Mouse (Mus musculus): ENCODE measurements around the gene Arhgef16. TPM values are rescaled to one million over a fixed set of nuclear protein-coding genes. Genes with fewer than 3 reads are reported as not detected.
A peak's percentile ranks its signal among the peaks of the same experiment; 100 is the strongest.

The Arhgef16 gene
- polyA plus RNA-seq, 1 experiment from 2014 or later = 1.5 TPM

- no peak for ATAC-seq (ENCODE audit: low FRiP score, low read depth)
- no peaks in the 10 kb centered on the region for H3K9me3 ChIP-seq
- no peaks in the 10 kb centered on the region for H3K36me3 ChIP-seq
- H3K27ac ChIP-seq (replicated peaks) = no peak overlapping the region
- 65% methylated on average over 7 of the region's 7 CpGs for WGBS
- H3K4me3 ChIP-seq = no peak overlapping the region
- H3K4me2 ChIP-seq = no peak overlapping the region
- no peak overlapping the region for H3K9ac ChIP-seq
- peaks cover 25% of the 10 kb centered on the region for H3K4me1 ChIP-seq (replicated peaks)
- no peaks in the 10 kb centered on the region for H3K27me3 ChIP-seq
Observed at GRCm38 (mm10) chr4:154245342-154245741, 56.1 kb downstream of the Arhgef16 start.

- Histone ChIP-seq H3K9ac (no peak overlapping the region), H3K27ac (replicated peaks) (no peak overlapping the region), H3K4me1 (replicated peaks) (peaks cover 18% of the 10 kb centered on the region), H3K4me3 (no peak overlapping the region), H3K27me3 (no peaks in the 10 kb centered on the region), H3K9me3 (no peaks in the 10 kb centered on the region), H3K36me3 (no peaks in the 10 kb centered on the region), H3K4me2 (no peak overlapping the region)
- 71% methylated on average over 11 of the region's 11 CpGs for WGBS
- no peak for ATAC-seq (ENCODE audit: low FRiP score, low read depth)
Observed at GRCm38 (mm10) chr4:154240608-154241007, 60.9 kb downstream of the Arhgef16 start.

- Histone ChIP-seq H3K9me3 (no peaks in the 10 kb centered on the region), H3K4me1 (replicated peaks) (peaks cover 12% of the 10 kb centered on the region), H3K4me3 (no peak overlapping the region), H3K36me3 (no peaks in the 10 kb centered on the region), H3K27me3 (no peaks in the 10 kb centered on the region), H3K9ac (no peak overlapping the region), H3K4me2 (no peak overlapping the region), H3K27ac (replicated peaks) (no peak overlapping the region)
- no peak for ATAC-seq (ENCODE audit: low FRiP score, low read depth)
- 84% methylated on average over 8 of the region's 8 CpGs for WGBS
Observed at GRCm38 (mm10) chr4:154239199-154239598, 62.3 kb downstream of the Arhgef16 start.

- Histone ChIP-seq H3K9me3 (no peaks in the 10 kb centered on the region), H3K4me3 (no peak overlapping the region), H3K27me3 (no peaks in the 10 kb centered on the region), H3K9ac (no peak overlapping the region), H3K27ac (replicated peaks) (no peak overlapping the region), H3K4me1 (replicated peaks) (peaks cover 12% of the 10 kb centered on the region), H3K4me2 (peak overlapping the region; percentile 48), H3K36me3 (no peaks in the 10 kb centered on the region)
- ATAC-seq (ENCODE audit: low FRiP score, low read depth) = peak; percentile 65
- WGBS = 4% methylated on average over 9 of the region's 9 CpGs
Observed at GRCm38 (mm10) chr4:154237306-154237705, 64.2 kb downstream of the Arhgef16 start.

- Histone ChIP-seq H3K27me3 (no peaks in the 10 kb centered on the region), H3K4me3 (no peak overlapping the region)
Observed at GRCm38 (mm10) chr4:154236893-154237292, 64.6 kb downstream of the Arhgef16 start.

GRCm38 (mm10) chr4:154236001-154236400, 65.5 kb downstream of the Arhgef16 start:
- no peak overlapping the region for H3K4me3 ChIP-seq
- ATAC-seq (ENCODE audit: low FRiP score, low read depth) = no peak
- no peaks in the 10 kb centered on the region for H3K36me3 ChIP-seq
- no peak overlapping the region for H3K4me2 ChIP-seq
- H3K9me3 ChIP-seq = no peaks in the 10 kb centered on the region
- H3K27ac ChIP-seq (replicated peaks) = no peak overlapping the region
- no peaks in the 10 kb centered on the region for H3K27me3 ChIP-seq
- H3K9ac ChIP-seq = no peak overlapping the region
- peaks cover 12% of the 10 kb centered on the region for H3K4me1 ChIP-seq (replicated peaks)
- WGBS = 66% methylated on average over 3 of the region's 3 CpGs

More at GRCm38 (mm10) chr4:154236893-154237292, 64.6 kb downstream of the Arhgef16 start:
- no peak overlapping the region for H3K27ac ChIP-seq (replicated peaks)
- WGBS = 5% methylated on average over 10 of the region's 10 CpGs
- peak overlapping the region; percentile 48 for H3K4me2 ChIP-seq
- ATAC-seq (ENCODE audit: low FRiP score, low read depth) = peak; percentile 63
- no peaks in the 10 kb centered on the region for H3K36me3 ChIP-seq
- H3K9ac ChIP-seq = no peak overlapping the region
- H3K4me1 ChIP-seq (replicated peaks) = peaks cover 12% of the 10 kb centered on the region
- no peaks in the 10 kb centered on the region for H3K9me3 ChIP-seq

- H3K9me3 ChIP-seq = no peaks in the 10 kb centered on the region
- no peak overlapping the region for H3K4me3 ChIP-seq
- no peaks in the 10 kb centered on the region for H3K36me3 ChIP-seq
- peaks cover 8% of the 10 kb centered on the region for H3K4me1 ChIP-seq (replicated peaks)
- no peak overlapping the region for H3K27ac ChIP-seq (replicated peaks)
- no peak for ATAC-seq (ENCODE audit: low FRiP score, low read depth)
- WGBS = 57% methylated on average over 4 of the region's 4 CpGs
- H3K4me2 ChIP-seq = no peak overlapping the region
- no peaks in the 10 kb centered on the region for H3K27me3 ChIP-seq
- no peak overlapping the region for H3K9ac ChIP-seq
Observed at GRCm38 (mm10) chr4:154232295-154232694, 69.2 kb downstream of the Arhgef16 start.

- Histone ChIP-seq H3K27ac (replicated peaks) (no peak overlapping the region), H3K36me3 (no peaks in the 10 kb centered on the region), H3K27me3 (no peaks in the 10 kb centered on the region), H3K4me2 (no peak overlapping the region), H3K9me3 (no peaks in the 10 kb centered on the region), H3K9ac (no peak overlapping the region), H3K4me3 (no peak overlapping the region), H3K4me1 (replicated peaks) (no peaks in the 10 kb centered on the region; the same call in 1 of the 2 replicates)
- WGBS = 83% methylated on average over 7 of the region's 7 CpGs
- ATAC-seq (ENCODE audit: low FRiP score, low read depth) = no peak
Observed at GRCm38 (mm10) chr4:154231380-154231779, 70.1 kb downstream of the Arhgef16 start.

- no peak overlapping the region for H3K27ac ChIP-seq (replicated peaks)
- H3K4me1 ChIP-seq (replicated peaks) = peaks cover 9% of the 10 kb centered on the region
- H3K36me3 ChIP-seq = no peaks in the 10 kb centered on the region
- H3K27me3 ChIP-seq = no peaks in the 10 kb centered on the region
- no peak overlapping the region for H3K4me3 ChIP-seq
- H3K9me3 ChIP-seq = no peaks in the 10 kb centered on the region
- 92% methylated on average over 9 of the region's 9 CpGs for WGBS
- ATAC-seq (ENCODE audit: low FRiP score, low read depth) = no peak
- H3K4me2 ChIP-seq = no peak overlapping the region
- no peak overlapping the region for H3K9ac ChIP-seq
Observed at GRCm38 (mm10) chr4:154229569-154229968, 71.9 kb downstream of the Arhgef16 start.

Other genes starting within 250 kb of the Arhgef16 start
- gene Trp73, start 161.5 kb downstream of the Arhgef16 start, polyA plus RNA-seq (2015; fragmentation: Nextera tagmentation; extraction: Ambion mirVana) = 0.31 and 0.92 TPM in 2 replicates
- 41.3 and 45.5 TPM in 2 replicates for gene Wrap73, start 159.3 kb downstream of the Arhgef16 start, polyA plus RNA-seq (2015; fragmentation: Nextera tagmentation; extraction: Ambion mirVana)
- 209 and 219 TPM in 2 replicates for gene Tprgl, start 141.0 kb downstream of the Arhgef16 start, polyA plus RNA-seq (2015; fragmentation: Nextera tagmentation; extraction: Ambion mirVana)
- gene Megf6, start 130.9 kb downstream of the Arhgef16 start, polyA plus RNA-seq (2015; fragmentation: Nextera tagmentation; extraction: Ambion mirVana) = 9.4 and 11.3 TPM in 2 replicates
- gene B230104I21Rik, start 34.5 kb upstream of the Arhgef16 start, polyA plus RNA-seq (2015; fragmentation: Nextera tagmentation; extraction: Ambion mirVana) = not detected in 2 replicates